Mouse (Mus musculus) spleen, embryonic (tissue): ENCODE data around the gene Sprr2a1.
"Not testable (repeated sequence)": the region's sequence is repeated elsewhere in the genome, so short reads cannot be mapped to it uniquely, and the experiment has no call there.

Source experiments
- CTCF ChIA-PET: fragments of 350-600 bp; sonication (Branson Sonifier 250); formaldehyde crosslinking; loops from one replicate; lab custom pipeline; 2022; lab: Charles Lee

The Sprr2a1 gene

GRCm38 (mm10) chr3:92215569-92215968 is at the start of gene Sprr2a1, which contains the start of gene Sprr2a2:
TSS of gene Sprr2a1 (plus strand) at chr3:92215799.
TSS of gene Sprr2a2 (plus strand) at chr3:92215920.
- CTCF ChIA-PET, result not testable (repeated sequence)

- CTCF ChIA-PET, result no interaction called here
These were observed 45.8 kb upstream of the Sprr2a1 start for GRCm38 (mm10) chr3:92169847-92170246.

- CTCF ChIA-PET, result no interaction called here
These were observed 38.7 kb upstream of the Sprr2a1 start for GRCm38 (mm10) chr3:92176880-92177279.

- CTCF ChIA-PET, result no interaction called here
These were observed 19.9 kb upstream of the Sprr2a1 start for GRCm38 (mm10) chr3:92195512-92196200.

- CTCF ChIA-PET, result not testable (repeated sequence)
These were observed 4.3 kb upstream of the Sprr2a1 start for GRCm38 (mm10) chr3:92211133-92211925.

GRCm38 (mm10) chr3:92212059-92212458 is 3.5 kb upstream of the Sprr2a1 start:
- CTCF ChIA-PET, result not testable (repeated sequence)

- CTCF ChIA-PET, result not testable (repeated sequence)
These were observed 1.9 kb upstream of the Sprr2a1 start for GRCm38 (mm10) chr3:92213651-92214050.

- CTCF ChIA-PET, result not testable (repeated sequence)
These were observed 3.4 kb downstream of the Sprr2a1 start for GRCm38 (mm10) chr3:92219031-92219430.

GRCm38 (mm10) chr3:92223708-92224107 is 8.1 kb downstream of the Sprr2a1 start:
- CTCF ChIA-PET, result not testable (repeated sequence)

- CTCF ChIA-PET, result not testable (repeated sequence)
These were observed 11.8 kb downstream of the Sprr2a1 start for GRCm38 (mm10) chr3:92227410-92227809.

- CTCF ChIA-PET, result not testable (repeated sequence)
These were observed 21.0 kb downstream of the Sprr2a1 start for GRCm38 (mm10) chr3:92236463-92237189.

- CTCF ChIA-PET, result not testable (repeated sequence)
These were observed 23.1 kb downstream of the Sprr2a1 start for GRCm38 (mm10) chr3:92238736-92239135.

- CTCF ChIA-PET, result not testable (repeated sequence)
These were observed 23.6 kb downstream of the Sprr2a1 start for GRCm38 (mm10) chr3:92239197-92239596.

- CTCF ChIA-PET, result not testable (repeated sequence)
These were observed 29.2 kb downstream of the Sprr2a1 start for GRCm38 (mm10) chr3:92244833-92245232.

GRCm38 (mm10) chr3:92246245-92246644 is 30.6 kb downstream of the Sprr2a1 start:
- CTCF ChIA-PET, result not testable (repeated sequence)

GRCm38 (mm10) chr3:92248494-92248893 is 32.9 kb downstream of the Sprr2a1 start:
- CTCF ChIA-PET, result not testable (repeated sequence)

- CTCF ChIA-PET, result not testable (repeated sequence)
These were observed 34.9 kb downstream of the Sprr2a1 start for GRCm38 (mm10) chr3:92250450-92250849.

GRCm38 (mm10) chr3:92253860-92254259 is 38.3 kb downstream of the Sprr2a1 start:
- CTCF ChIA-PET, result not testable (repeated sequence)

- CTCF ChIA-PET, result not testable (repeated sequence)
These were observed 42.9 kb downstream of the Sprr2a1 start for GRCm38 (mm10) chr3:92258526-92258925.

- CTCF ChIA-PET, result not testable (repeated sequence)
These were observed 47.9 kb downstream of the Sprr2a1 start for GRCm38 (mm10) chr3:92263462-92263861.
